Mouse (Mus musculus) adrenal gland, postnatal 4 days (tissue): ENCODE results near the gene Kcnab2. TPM values are rescaled to one million over a fixed set of nuclear protein-coding genes. Genes with fewer than 3 reads are reported as not detected.

Source experiments
- DNase-seq, 2 experiments: peaks; one replicate each; pipeline ENCODE4 v3.0.0; 2021 to 2022; ENCODE audit warnings: low spot score in 2 of 2, mixed read lengths in 2 of 2
- total RNA-seq, 2 experiments: library from RNA; stranded (reverse); gene quantifications; 2 replicates each; pipeline ENCODE4 v1.2.3; 2021

Gene Kcnab2
- total RNA-seq, 2 experiments from 2014 or later: 10.1 to 10.4 TPM

DNA sequence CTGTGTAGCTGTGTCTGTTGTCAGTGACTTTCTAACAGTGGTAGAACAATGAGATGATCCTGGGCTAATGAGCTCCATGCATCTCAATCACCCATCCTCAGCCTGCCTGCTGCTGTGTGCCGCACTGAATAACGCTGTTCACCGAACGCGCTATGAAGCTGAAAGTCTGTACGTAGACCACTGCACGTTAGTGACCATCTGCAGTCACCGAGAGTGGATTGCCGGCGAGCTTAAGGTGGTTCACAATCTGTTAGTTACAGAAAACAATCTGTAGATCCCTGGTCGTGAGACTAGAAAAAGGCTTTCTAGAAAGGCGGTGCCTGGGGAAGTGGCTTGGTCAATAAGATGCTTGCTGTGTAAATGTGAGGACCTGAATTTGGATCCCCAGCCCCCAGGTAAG is 23.5 kb downstream of the Kcnab2 start:
- DNase-seq: no peak

DNA sequence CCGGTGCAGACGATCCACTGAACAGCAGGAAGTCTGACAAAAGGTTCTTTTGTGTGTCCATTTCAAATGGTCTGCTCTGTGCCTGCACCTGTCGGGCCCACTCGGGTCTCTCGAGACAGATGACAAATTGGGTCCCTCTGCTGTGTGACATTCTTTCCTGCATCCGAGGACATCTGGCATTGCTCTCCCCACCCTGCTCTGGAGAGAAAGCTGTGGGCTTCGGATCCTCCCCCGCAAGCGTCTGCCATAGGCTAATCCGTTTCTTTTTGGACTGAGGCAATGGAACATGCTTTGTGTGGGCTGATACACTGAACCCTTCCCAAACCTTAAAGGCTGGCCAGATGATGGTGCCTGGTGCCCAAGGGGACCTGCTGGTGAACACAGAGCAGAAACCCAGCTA is 24.6 kb downstream of the Kcnab2 start:
- no peak for DNase-seq

DNA sequence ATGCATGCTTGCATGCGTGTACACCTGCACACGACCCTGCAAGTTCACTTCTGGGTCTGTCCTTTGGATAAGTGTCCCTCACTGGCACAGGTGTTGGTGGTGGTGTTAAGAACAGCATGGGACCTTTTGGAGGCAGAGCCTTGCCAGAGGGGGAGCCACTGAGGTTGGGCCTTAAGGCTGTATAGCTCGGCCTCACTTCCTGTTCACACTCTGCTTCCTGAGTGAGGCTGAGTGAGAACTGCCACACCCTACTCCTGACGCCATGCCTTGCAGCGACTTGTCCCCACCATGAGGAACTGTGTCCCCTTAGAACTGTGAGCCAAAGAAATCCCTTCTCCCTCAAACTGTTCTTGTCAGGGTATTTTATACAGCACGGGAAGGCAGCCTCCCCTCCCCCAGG is 26.3 kb downstream of the Kcnab2 start:
- no peak for DNase-seq

DNA sequence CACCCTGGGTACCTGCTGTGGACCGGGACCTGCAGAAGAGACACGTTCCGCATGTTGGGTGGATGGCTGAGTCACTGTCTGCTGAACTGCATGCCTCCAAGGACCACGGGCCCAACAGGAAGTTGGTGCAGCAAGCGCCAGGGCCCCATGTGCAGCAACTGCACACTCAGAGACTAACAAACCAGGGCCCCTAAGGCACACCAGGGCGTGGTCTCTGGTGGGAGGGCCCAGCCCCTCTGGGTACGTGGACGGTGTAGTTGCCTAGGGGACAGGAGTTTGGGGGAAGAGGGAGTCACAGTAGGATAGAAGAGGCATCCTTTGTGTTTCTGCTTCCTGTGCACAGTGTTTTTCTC is 29.0 kb downstream of the Kcnab2 start:
- DNase-seq: no peak

DNA sequence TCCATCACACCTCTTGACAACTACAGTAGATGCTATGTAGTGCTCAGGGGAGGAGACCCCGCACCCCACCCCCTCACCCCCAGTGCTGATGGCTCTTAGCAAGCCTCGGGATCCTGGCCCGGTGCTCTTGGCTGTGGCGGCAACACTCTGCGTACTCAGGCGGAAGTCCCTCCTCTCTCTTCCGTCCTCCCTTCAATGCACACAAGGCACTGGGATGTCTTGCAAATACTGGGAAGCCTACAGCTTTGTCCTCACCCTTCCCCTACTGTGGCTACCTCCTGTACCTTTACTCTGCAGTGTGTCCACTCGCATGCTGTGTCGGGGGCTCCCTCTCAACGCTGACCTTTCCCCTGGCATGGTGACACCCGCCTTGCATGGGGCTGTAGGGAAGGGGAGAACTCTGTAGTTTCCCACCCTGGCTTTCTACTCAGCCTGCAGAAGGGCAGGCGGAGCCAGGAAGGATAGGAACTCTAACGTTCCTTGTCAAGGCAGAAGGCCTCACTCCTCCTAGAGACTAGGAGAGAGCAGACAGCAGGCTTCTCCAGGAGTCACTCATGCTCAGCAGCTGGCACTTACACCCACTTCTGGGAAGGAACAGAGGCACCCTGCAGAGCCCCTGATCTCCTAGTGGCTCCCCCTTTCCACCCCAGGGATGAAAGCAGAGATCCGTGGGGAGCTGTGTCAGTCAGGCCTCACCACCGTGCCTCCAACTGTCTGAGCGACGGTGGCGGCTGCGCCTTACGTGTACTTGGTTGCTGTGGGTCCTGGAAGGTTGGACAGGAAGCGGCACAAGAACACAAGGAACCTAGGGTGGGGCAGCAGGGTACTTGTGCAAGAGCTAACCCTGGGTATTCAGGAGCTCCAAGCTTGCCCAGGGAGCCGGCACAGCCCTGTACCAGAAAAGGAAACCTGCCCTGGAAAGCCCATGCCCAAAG is 29.7 kb downstream of the Kcnab2 start:
- DNase-seq: no peak

DNA sequence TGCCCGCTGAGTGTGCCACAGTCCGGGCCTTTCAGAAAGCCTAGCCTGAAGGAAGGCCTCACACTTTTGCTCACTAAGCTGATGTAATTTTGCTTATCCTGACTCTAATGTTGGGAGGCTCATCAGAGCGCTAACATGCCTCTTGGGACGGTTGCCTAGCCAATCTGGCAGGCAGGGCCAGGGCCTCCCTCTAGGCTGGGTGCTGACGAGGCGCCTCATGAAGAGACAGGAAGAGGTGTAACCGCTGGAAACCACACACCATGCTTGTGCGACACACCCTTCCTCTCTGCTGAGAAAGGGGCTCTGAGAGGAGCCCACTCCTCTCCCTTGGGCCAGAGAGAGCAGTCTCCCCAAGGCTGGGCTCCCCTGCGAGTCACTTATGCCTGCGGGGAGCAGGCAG is 31.5 kb downstream of the Kcnab2 start:
- no peak for DNase-seq

DNA sequence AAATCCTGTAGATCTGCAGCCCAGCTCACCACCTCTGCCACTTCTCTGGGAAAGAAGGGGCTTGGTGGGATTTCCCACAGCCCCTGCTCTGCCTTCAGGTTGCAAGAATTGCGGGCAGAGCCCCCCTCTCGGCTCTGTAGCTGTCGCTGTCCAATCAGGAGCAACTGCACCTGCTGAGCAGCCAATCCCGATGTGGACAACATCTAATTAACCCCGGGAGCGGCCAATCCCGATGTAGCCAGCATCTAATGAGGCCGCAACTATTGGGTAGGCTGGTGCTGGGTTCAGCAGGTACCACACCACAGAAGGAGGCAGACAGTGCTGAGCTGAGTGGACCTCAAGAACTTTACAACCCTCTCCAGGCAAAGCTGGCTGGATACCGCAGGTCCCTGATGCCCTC is 36.1 kb downstream of the Kcnab2 start:
- no peak for DNase-seq

DNA sequence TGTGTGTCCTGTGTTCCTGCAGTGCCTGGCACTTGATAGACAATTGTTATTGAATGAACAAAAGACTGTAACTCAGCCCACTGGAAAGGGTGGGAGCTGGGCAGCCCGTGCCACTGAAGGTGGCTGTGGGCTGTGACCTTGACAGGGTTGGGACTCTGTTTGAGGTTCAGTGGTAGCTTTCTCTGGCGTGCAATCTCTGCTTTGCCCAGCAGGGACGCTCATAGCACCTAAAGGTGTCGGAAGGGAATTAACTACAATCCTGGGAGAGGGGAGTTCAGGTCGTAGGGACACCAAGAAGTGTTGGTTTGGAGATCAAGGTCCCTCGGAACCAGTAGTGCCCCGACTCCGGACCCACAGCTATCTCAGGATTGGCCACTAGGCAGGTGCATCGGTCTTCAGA is 36.8 kb downstream of the Kcnab2 start:
- DNase-seq: no peak

DNA sequence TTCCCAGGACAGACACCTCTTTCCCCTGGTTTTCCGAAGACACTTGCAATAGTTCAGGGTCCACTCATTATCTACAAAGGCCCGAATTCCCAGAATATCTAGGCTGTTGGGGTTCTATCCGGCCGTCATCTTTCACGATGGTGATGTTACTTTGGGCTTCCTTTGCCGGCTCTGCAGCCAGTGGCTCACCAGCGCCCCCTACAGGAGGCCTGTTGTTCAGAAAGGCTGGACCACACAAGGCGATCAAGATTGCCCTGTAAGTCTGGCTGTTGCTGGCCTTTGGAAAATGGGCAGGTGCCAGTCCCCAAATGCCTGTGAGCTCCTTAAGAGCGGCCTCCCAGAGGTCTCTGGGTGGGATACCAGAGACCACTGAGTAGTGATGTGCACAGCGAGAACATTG is 42.4 kb downstream of the Kcnab2 start:
- DNase-seq: peak; percentile 50 to 58

DNA sequence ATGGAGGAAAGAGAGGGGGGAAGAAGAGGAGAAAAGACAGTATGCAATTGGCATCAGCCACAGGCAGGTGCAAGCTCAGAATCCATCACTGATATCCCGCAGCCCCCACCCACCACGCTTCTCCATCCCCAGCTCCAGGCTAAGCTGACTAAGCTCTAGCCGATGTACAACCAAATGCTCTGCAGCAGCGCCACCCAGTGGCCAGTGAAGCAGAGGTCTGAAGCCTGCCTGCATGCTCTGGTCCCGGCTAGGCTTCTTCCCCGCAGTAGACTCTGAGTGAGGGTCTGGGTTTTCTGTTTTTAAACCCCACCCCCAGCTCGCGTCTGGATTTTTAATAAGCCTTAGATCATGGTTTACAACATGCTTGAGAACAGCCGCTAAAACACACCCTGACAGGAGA is 42.8 kb downstream of the Kcnab2 start:
- DNase-seq: peak; percentile 78 to 83

DNA sequence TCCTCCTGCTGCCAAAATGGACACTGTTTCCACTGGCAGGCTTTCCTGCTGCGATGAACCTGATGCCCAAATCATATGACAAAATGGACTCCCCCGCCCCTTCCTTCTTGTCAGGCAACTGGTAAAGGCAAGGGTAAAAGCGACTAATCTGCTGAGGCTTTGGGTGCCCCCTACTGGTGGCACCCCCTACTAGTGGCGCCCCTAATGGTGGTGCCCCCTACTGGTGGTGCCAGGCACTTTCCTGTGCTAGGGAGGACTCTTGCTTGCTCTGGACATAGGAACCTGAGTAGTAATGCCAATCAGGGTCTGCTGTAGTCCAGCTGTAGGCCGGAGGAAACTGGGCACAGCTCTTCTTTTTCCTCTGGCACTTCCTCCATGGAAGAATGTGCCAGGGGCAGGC is 45.4 kb downstream of the Kcnab2 start:
- no peak for DNase-seq

DNA sequence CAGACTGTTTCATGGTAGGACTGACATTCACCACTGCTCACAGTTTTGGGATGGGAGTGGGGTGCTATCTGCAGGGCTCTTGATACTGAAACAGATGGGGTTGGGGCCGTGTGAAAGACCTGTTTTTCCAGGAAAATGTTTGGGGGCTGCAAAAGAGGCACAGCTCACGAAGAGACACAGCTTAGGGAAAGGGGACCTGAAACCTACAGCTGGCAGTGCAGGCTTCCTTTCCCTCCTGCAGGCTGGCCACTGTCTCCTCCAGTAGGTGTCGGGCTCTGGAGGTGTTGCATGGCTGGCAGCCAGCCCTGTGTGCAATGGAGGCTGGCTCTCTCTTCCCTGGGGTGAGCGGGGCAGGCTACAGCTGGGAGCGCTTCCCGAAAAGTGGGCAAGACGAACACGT is 49.4 kb downstream of the Kcnab2 start:
- DNase-seq: no peak

DNA sequence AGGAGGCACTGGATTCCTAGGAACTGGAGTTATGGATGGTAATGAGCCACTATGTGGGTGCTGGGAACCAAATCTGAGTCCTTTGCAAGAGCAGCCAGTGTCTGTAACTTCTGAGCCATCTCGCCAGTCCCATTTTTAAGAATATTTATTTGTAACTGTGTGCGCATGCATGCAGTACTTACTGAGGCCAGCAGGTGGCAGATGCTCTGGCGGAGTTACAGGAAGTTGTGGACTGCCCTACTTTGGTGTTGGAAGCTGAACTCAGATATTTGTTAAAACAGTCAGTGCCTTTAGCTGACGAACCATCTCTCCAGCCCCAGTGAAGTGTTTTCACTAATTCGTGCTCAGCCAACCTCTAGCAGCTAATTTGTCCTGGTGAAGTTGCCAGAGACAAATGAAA is 52.7 kb downstream of the Kcnab2 start:
- DNase-seq: no peak

DNA sequence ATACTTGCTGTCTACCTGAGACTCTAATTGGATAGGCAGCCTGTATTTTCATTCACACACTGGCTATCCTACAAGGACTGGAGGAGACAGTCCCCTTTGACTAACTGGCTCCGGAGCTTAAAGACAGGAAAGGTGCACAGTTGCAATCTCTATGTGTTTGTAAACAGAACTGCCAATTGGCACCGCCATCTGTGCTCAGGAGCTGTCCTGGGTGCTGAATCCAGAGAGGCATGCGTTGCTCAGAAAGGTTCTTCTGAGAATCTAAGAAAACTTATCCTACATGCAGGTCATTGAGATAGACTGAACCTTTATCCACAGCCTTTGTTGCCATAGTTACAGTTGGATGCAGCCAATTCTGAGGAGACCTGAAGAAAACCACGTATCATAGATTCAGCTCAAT is 53.3 kb downstream of the Kcnab2 start:
- no peak for DNase-seq

DNA sequence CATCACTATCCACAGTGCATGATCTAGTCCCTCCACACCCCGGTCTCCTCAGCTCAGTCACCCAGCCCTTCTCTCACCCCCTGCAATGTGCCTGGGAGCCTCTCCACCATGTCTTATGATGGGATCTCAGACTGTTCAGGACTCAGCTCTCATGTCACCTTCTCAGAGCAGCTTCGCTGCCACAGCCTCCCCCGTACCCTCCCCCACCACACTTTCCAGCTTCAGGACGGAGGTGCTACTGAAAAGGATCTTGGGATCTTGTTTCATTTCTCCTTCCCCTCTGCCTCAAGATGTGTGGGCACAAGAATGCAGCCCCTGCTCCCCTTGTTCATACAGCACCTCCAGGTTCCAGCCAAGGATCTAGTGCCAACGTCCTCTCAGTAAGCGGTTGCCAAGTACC is 54.1 kb downstream of the Kcnab2 start:
- DNase-seq: no peak

DNA sequence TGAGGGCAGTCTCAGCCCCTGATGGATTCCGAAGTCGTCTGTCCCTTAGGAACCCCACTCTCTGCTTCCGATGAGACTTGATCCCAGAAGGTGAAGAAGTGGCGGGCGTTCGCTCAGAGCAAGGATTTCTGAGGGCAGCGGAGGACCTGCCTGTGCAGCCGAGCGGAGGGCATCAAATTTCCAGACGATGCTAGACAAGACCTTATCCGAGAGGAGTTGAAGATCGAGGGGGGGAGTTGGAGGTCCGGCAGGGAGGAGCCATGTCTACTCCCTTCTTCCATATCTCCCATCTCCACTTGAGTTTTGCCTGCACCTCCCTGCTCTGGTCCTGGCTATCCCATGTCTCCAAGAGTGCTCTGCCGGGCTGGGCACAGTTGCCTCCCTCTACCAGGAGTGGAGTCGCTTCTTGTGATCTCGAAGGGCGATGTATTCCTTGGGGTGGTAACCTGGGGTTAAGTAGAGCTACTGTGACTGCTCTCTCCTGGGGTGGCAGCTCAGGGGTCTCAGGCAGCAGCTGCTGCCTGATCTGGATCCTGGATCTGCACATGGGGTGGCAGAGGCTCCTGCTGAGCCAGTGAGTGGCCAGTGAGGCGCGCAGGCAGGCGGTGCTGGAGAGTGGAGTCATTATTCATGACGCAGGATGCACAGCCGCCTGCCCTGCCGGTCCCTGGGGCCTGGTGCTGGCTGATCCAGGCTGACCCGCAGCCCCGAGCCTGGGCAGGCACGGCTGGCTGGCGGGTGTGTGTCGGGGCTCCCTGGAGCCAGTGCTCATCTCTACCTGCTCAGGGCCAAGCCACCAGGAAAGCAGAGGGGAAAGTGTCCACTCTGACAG is 59.2 kb downstream of the Kcnab2 start:
- no peak for DNase-seq

DNA sequence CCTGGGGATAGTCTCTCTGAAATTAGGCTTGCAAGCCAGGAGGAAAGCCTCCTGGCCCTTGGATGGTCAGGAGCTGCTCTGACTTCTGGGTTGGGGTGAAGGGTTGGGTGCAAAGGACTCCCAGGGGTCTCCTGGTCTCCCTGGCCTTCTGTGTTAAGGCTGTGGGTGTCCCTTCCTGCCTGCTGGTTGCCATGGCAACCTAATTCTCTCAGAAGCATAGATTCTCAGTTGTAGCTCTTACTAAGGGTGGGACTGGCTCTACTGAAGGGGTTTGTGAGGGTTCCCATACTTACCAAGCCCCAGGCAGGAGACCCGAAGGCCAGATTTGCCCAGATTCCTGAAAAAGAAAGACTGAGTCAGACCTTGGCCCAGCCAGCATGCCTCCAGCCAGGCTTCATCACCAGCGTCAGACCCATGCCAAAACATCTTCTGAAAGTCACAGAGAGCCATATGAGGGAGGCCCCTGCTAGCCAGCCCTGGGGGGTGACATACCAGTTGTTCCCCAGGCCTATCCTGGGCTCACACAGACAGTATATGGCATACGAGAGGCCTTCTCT is 65.1 kb downstream of the Kcnab2 start:
- no peak for DNase-seq

DNA sequence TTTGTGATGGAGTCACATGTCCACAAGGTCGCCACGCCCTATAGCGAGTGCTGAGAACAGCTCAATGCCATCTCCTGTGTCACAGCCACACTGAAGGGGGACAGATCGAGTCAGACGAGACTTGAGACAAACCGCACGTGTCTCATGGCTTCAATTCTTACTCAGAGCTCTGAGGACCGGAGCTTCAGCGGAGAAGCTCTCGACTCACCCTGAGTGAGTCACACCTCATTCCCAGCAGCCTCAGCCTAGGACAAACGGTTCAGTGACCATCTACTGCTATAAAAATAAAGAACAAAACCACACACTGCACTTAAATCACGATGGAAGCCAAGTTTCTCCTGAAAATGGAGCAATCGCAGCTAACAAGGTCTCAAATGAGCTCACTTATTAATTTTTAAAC is 66.7 kb downstream of the Kcnab2 start:
- no peak for DNase-seq

DNA sequence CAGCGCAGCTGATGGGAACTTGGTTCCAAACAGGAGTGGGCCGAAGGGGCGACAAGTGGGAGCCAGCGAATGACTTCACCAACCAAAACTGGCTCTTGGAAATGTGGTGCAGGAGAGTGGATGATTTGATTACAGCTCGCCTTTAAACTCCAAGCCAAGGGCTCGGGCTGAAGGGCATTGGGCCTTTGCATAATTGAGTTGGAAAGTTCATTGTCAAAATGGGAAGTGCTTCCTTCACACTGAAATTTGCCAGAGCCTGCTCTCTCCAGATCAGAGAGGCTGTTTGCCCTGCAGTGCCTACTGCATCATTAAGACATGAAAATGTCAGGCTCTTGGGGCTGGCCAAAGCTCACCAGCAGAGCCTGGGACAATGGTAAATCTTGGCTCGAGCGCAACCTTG is 71.1 kb downstream of the Kcnab2 start:
- DNase-seq: no peak

DNA sequence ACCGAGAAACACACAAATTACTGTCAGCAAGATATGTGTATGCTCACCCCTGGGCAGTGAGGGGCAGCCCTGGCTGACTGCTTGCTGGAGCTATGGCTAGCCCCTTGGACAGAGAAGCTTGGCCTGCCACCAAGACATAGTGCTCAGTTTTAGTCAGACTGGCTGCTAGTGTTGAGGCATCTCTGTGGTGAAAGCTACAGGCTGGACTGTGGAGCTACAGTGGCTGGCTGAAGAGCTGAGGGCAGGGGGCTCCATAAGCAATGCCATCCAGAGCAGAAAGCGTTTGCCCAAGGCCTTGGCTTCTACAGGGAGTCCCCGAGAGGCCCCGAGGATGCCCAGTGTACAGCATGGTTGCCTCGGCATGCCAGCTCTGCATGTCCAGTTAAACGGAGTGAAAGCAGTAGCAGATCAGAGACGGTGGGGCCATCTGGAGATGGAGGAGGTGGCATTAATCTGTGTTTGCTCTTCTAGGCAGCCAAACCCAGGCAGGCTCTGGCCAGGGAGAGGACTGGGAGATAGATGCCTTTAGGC is 71.9 kb downstream of the Kcnab2 start:
- no peak for DNase-seq

DNA sequence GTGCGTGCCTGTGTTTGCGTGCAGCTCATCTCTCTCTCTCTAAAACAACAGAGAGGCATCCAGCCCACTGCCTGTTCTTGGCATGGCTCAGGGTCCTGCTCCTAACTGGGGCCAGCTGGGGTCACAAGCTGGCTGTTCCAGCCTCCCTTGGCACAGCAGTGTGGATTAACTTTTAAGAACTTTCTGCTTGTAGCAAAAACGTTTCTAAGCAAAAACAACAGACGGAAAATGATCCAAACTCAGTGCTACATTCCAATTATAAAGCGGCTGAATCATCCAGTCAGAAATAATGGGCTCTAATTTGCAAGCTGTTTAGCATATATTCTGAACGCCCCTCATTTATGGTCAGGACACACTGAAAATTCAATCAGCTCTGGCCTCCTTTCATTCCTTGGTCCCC is 72.5 kb downstream of the Kcnab2 start:
- no peak for DNase-seq

DNA sequence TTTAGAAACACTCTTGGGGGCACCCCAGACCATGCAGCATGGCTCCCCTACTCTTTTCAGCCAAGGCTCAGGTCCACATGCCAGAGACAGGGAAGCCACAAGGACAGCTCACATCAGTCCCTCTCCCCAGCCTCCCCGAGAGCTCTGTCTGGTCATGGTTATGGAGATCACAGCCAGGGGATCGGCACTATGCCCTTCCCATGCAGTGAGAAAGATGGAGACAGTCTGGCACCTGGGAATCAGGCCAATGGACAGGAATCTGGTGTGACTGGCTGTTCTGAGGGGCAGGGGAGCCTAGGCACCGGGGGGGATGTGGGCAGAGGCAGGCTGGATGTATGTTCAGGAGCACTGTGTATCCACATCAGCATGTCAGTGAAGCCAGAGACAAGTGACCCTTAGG is 78.7 kb downstream of the Kcnab2 start:
- DNase-seq: no peak
